Mouse (Mus musculus) intestine, embryonic 16.5 days (tissue): ENCODE results near the gene Scn11a. TPM values are rescaled to one million over a fixed set of nuclear protein-coding genes. Genes with fewer than 3 reads are reported as not detected.

Experiments
- ATAC-seq: fragments of 200-750 bp; cut with Nextera tagmentation; 2 replicates; pipeline ENCODE4 v1.8.0; 2017; ENCODE audit warnings: moderate TSS enrichment, moderate library complexity
- H3K27ac ChIP-seq: fragments of 300-500 bp; sonication (generic); 2 replicates; pipeline ENCODE4 v1.5.1; 2014; ENCODE audit warnings: mild to moderate bottlenecking, low read length
- H3K27me3 ChIP-seq: fragments of 300-500 bp; sonication (generic); replicated peaks from 2 replicates; pipeline ENCODE4 v1.6.1; 2014; ENCODE audit warnings: low read length, control low read depth, mixed read lengths; ENCODE audit not compliant: control insufficient read depth, insufficient read depth
- H3K36me3 ChIP-seq: fragments of 300-500 bp; sonication (generic); 2 replicates; pipeline ENCODE4 v1.6.1; 2014; ENCODE audit warnings: low read length, control low read depth; ENCODE audit not compliant: control insufficient read depth, insufficient read depth
- H3K4me1 ChIP-seq: fragments of 300-500 bp; sonication (generic); 2 replicates; pipeline ENCODE4 v1.6.1; 2014; ENCODE audit warnings: low read length, control low read depth, mixed read lengths; ENCODE audit not compliant: control insufficient read depth, insufficient read depth
- H3K4me2 ChIP-seq: fragments of 300-500 bp; sonication (generic); 2 replicates; pipeline ENCODE4 v1.6.1; 2014; ENCODE audit warnings: low read depth, low read length, control low read depth
- H3K4me3 ChIP-seq: fragments of 300-500 bp; sonication (generic); 2 replicates; pipeline ENCODE4 v1.5.1; 2014; ENCODE audit warnings: mild to moderate bottlenecking, low read length
- H3K9ac ChIP-seq: fragments of 300-500 bp; sonication (generic); 2 replicates; pipeline ENCODE4 v1.6.1; 2014; ENCODE audit warnings: low read depth, low read length
- H3K9me3 ChIP-seq: fragments of 300-500 bp; sonication (generic); 2 replicates; pipeline ENCODE4 v1.6.1; 2016; ENCODE audit warnings: low read length, control low read depth; ENCODE audit not compliant: control insufficient read depth
- WGBS: fragments of 180-500 bp; shearing (Covaris S2); extraction: QIAGEN DNeasy Blood & Tissue Kit; methylation state at CpG from one replicate; pipeline ENCODE4 v1.1.7; 2014; 5-methylcytosine and 5-hydroxymethylcytosine counted together
- polyA plus RNA-seq: library from polyadenylated mRNA; unstranded; fragments of >200 nt; fragmentation: Nextera tagmentation; extraction: Ambion mirVana; gene quantifications from 2 replicates; pipeline ENCODE4 v1.2.1, GENCODE M21; 2015

Gene Scn11a
- polyA plus RNA-seq, 1 experiment from 2014 or later, result not detected

DNA sequence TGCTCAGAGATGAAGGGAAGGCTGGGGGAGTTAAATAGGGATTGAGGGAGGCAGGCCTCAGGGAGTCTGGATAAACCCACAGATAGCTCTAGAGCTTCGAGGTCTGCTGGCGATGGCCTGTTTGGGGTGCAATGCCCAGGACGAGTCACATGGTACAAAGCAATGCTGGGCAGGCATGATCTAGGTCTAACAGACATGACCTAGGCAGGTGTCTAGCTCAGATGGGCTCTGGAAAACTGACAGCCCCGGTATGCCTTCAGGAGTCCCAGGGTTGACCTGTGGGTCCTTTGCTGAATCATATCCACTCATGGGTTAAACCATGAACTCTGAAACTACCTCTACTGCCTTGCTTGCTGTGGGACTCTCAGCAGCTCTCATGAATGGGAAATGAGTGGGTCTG lies 98.3 kb downstream of the Scn11a start:
- H3K4me2 ChIP-seq, result no peak overlapping the region
- no peaks in the 10 kb centered on the region for H3K4me1 ChIP-seq
- ATAC-seq, result no peak
- H3K27me3 ChIP-seq, result no peaks in the 10 kb centered on the region
- H3K27ac ChIP-seq, result no peak overlapping the region
- no peaks in the 10 kb centered on the region for H3K9me3 ChIP-seq
- no peaks in the 10 kb centered on the region for H3K36me3 ChIP-seq
- H3K4me3 ChIP-seq, result no peak overlapping the region
- no peak overlapping the region for H3K9ac ChIP-seq
- WGBS, result 90% methylated on average over 4 of the region's 4 CpGs

- 51% methylated on average over 6 of the region's 6 CpGs for WGBS
- no peaks in the 10 kb centered on the region for H3K36me3 ChIP-seq
- H3K9me3 ChIP-seq, result no peaks in the 10 kb centered on the region
- H3K9ac ChIP-seq, result no peak overlapping the region
- H3K4me1 ChIP-seq, result no peaks in the 10 kb centered on the region
- H3K4me2 ChIP-seq, result no peak overlapping the region
- no peak overlapping the region for H3K4me3 ChIP-seq
- no peaks in the 10 kb centered on the region for H3K27me3 ChIP-seq
- no peak for ATAC-seq
- H3K27ac ChIP-seq, result no peak overlapping the region
Measured at GRCm38 (mm10) chr9:119725293-119725862, 99.9 kb downstream of the Scn11a start.

DNA sequence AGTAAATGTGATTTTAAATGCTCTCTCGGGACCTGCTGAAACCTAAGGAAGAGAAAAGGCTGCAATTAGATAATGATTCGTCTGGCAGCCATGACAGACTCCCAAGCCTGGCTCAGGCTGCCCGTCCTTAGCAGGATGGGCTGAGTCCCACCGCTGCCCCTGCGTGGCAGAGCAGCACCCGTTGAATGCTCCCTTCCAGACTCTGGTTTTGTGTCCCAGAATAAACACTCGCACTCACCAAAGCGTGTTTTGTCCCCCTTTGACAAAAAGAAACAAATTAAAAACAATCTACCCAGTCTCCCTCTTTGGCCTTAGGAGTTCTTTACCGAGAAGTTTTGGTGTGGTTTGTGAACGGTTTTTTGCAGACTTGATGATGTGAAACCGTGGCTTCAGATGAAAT lies 106.0 kb downstream of the Scn11a start, which contains the start of gene Scn10a:
Scn10a (minus strand) TSS at position 101 of the 400 bp plus-strand sequence.
- Histone ChIP-seq H3K27ac (no peak within 1 kb of the TSS), H3K9ac (no peak within 1 kb of the TSS), H3K4me2 (no peak within 1 kb of the TSS), H3K27me3 (no peaks in the 10 kb centered on the region), H3K4me1 (no peaks in the 10 kb centered on the region), H3K4me3 (no peak within 1 kb of the TSS), H3K36me3 (no peaks in the 10 kb centered on the region), H3K9me3 (no peaks in the 10 kb centered on the region)
- WGBS, result 74% methylated on average over 11 of the region's 11 CpGs
- no peak for ATAC-seq

- peak; percentile 46; the same call in 1 of the 2 replicates for ATAC-seq
- H3K4me1 ChIP-seq, result no peaks in the 10 kb centered on the region
- 9% methylated on average over 6 of the region's 6 CpGs for WGBS
- H3K9ac ChIP-seq, result no peak overlapping the region
- H3K27ac ChIP-seq, result no peak overlapping the region
- H3K9me3 ChIP-seq, result no peaks in the 10 kb centered on the region
- no peak overlapping the region for H3K4me2 ChIP-seq
- H3K4me3 ChIP-seq, result no peak overlapping the region
- no peaks in the 10 kb centered on the region for H3K36me3 ChIP-seq
- H3K27me3 ChIP-seq, result no peaks in the 10 kb centered on the region
Measured at GRCm38 (mm10) chr9:119706700-119707099, 118.6 kb downstream of the Scn11a start.

Other genes with a start within 250 kb of the Scn11a start
- 0.26 and 0.29 TPM in 2 replicates for gene Scn5a, start 246.4 kb downstream of the Scn11a start, polyA plus RNA-seq
- 0.02 TPM in 1 of 2 replicates, not detected in the other for gene Scn10a, start 106.1 kb downstream of the Scn11a start, polyA plus RNA-seq
- gene Wdr48, start 69.4 kb upstream of the Scn11a start, polyA plus RNA-seq, result 34.0 and 36.7 TPM in 2 replicates
- 39.3 and 39.5 TPM in 2 replicates for gene Gorasp1, start 112.1 kb upstream of the Scn11a start, polyA plus RNA-seq
- 0.04 TPM in 1 of 2 replicates, not detected in the other for gene Ttc21a, start 112.2 kb upstream of the Scn11a start, polyA plus RNA-seq
- gene Csrnp1, start 159.2 kb upstream of the Scn11a start, polyA plus RNA-seq, result 5.0 and 5.1 TPM in 2 replicates
- 0.06 and 0.07 TPM in 2 replicates for gene Xirp1, start 198.1 kb upstream of the Scn11a start, polyA plus RNA-seq
- 8.3 and 9.2 TPM in 2 replicates for gene Cx3cr1, start 244.4 kb upstream of the Scn11a start, polyA plus RNA-seq